In the genomic region with DNA sequence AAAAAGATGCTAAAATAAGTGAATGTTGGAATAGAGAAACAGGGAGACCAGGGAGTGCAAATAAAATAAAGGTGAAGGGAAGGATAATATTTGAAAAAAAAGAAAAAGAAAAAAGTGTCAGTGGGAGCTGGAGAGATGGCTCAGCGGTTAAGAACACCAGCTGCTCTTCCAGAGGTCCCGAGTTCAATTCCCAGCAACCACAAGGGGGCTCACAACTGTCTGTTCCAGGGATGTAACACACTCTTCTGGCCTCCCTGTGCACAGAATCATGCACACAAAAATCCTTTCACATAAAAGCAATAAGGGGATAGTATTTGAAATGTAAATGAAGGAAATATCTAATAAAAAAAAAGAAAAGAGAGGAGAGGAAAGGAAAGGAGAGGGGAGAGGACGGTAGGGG, we compare ENCODE assay signal across 22 mouse cellular contexts. TPM values are rescaled to one million over a fixed set of nuclear protein-coding genes. Genes with fewer than 3 reads are reported as not detected.
DNase-seq lines count a peak whose midpoint lies in the region; ATAC-seq and TF ChIP-seq lines count a peak whose summit lies in the region.
"Had no signal": no experiment of that assay in that cellular context is flagged by ENCODE, and none has a peak within 500 bp of the region (broad histone marks: within the 10 kb centered on the region; RNA-seq: fewer than 3 reads in every experiment).

No protein-coding gene starts in this region.

- ATAC-seq in hindbrain, postnatal 0 days, result no peak
- ATAC-seq in hindbrain, embryonic 12.5 days (ENCODE audit: low FRiP score), result no peak
- ATAC-seq in liver, embryonic 14.5 days (ENCODE audit: insufficient read depth), result no peak
- ATAC-seq in midbrain, postnatal 0 days (ENCODE audit: low FRiP score), result no peak
- no peak for ATAC-seq in midbrain, embryonic 15.5 days (replicated peaks)
- ATAC-seq: forebrain, embryonic 14.5 days had no signal

- no peak for TF ChIP-seq EP300 in liver, embryonic 14.5 days (IDR thresholded peaks at IDR 0.05; ENCODE audit: low read depth)

- TF ChIP-seq POLR2A in brain, embryonic 14.5 days (IDR thresholded peaks at IDR 0.05; ENCODE audit: borderline replicate concordance, extremely low read depth, insufficient read depth, insufficient read length, poor library complexity, severe bottlenecking), result no peak

- H3K27me3 ChIP-seq in hindbrain, postnatal 0 days (ENCODE audit: insufficient read depth, low read length), result no peaks in the 10 kb centered on the region
- H3K27me3 ChIP-seq in hindbrain, embryonic 12.5 days, result peaks cover 1% of the 10 kb centered on the region; the same call in 1 of the 2 replicates
- no peaks in the 10 kb centered on the region for H3K27me3 ChIP-seq in liver, embryonic 14.5 days (ENCODE audit: control insufficient read depth, insufficient read depth, low read length)
- no peaks in the 10 kb centered on the region for H3K27me3 ChIP-seq in midbrain, postnatal 0 days (ENCODE audit: insufficient read depth, low read length)
- H3K27me3 ChIP-seq in midbrain, embryonic 15.5 days (replicated peaks), result no peaks in the 10 kb centered on the region
- H3K27me3 ChIP-seq: embryonic facial prominence, embryonic 15.5 days; heart, embryonic 12.5 days had no signal

- WGBS in hindbrain, postnatal 0 days, result 26% methylated on average over 3 of the region's 3 CpGs
- 44% methylated on average over 3 of the region's 3 CpGs for WGBS in hindbrain, embryonic 12.5 days
- WGBS in liver, embryonic 14.5 days (ENCODE audit: insufficient replicate concordance), result 42% methylated on average over 3 of the region's 3 CpGs
- 44% methylated on average over 3 of the region's 3 CpGs for WGBS in midbrain, postnatal 0 days
- 51% methylated on average over 2 of the region's 3 CpGs for WGBS in midbrain, embryonic 15.5 days

- H3K36me3 ChIP-seq in hindbrain, postnatal 0 days (ENCODE audit: insufficient read depth, low read length), result no peaks in the 10 kb centered on the region
- no peaks in the 10 kb centered on the region for H3K36me3 ChIP-seq in hindbrain, embryonic 12.5 days
- no peaks in the 10 kb centered on the region for H3K36me3 ChIP-seq in liver, embryonic 14.5 days (replicated peaks; ENCODE audit: control insufficient read depth, insufficient read depth, low read depth)
- H3K36me3 ChIP-seq in midbrain, postnatal 0 days (ENCODE audit: insufficient read depth, low read length), result no peaks in the 10 kb centered on the region
- H3K36me3 ChIP-seq in midbrain, embryonic 15.5 days (replicated peaks), result no peaks in the 10 kb centered on the region
- H3K36me3 ChIP-seq: embryonic facial prominence, embryonic 15.5 days; heart, embryonic 12.5 days; hindbrain, embryonic 10.5 days had no signal

- no peak overlapping the region for H3K4me3 ChIP-seq in hindbrain, postnatal 0 days (ENCODE audit: low read length)
- no peak overlapping the region for H3K4me3 ChIP-seq in hindbrain, embryonic 12.5 days
- H3K4me3 ChIP-seq in liver, embryonic 14.5 days (ENCODE audit: insufficient read depth in 1 of 2, low read depth in 2 of 2, low read length in 2 of 2), result no peak overlapping the region
- H3K4me3 ChIP-seq in midbrain, postnatal 0 days (ENCODE audit: low read depth, low read length), result no peak overlapping the region
- H3K4me3 ChIP-seq in midbrain, embryonic 15.5 days, result no peak overlapping the region
- H3K4me3 ChIP-seq: embryonic facial prominence, embryonic 15.5 days; heart, embryonic 12.5 days; hindbrain, embryonic 10.5 days had no signal

- H3K4me2 ChIP-seq in hindbrain, postnatal 0 days (ENCODE audit: low read depth, low read length), result no peak overlapping the region
- H3K4me2 ChIP-seq in hindbrain, embryonic 12.5 days (replicated peaks), result no peak overlapping the region
- no peak overlapping the region for H3K4me2 ChIP-seq in liver, embryonic 14.5 days (ENCODE audit: low read depth)
- H3K4me2 ChIP-seq in midbrain, postnatal 0 days (ENCODE audit: low read depth, low read length, poor library complexity, severe bottlenecking), result no peak overlapping the region
- no peak overlapping the region for H3K4me2 ChIP-seq in midbrain, embryonic 15.5 days
- H3K4me2 ChIP-seq: embryonic facial prominence, embryonic 15.5 days; heart, embryonic 12.5 days had no signal

- no peaks in the 10 kb centered on the region for H3K4me1 ChIP-seq in hindbrain, postnatal 0 days (ENCODE audit: insufficient read depth, low read length)
- H3K4me1 ChIP-seq in hindbrain, embryonic 12.5 days, result 0 out of 2 replicates have a peak, but pooled peaks cover 2% of the 10 kb centered on the region
- 0 out of 4 replicates have a peak, but pooled peaks cover 0 to 3% of the 10 kb centered on the region in 2 experiments for H3K4me1 ChIP-seq in liver, embryonic 14.5 days (replicated peaks; ENCODE audit: control insufficient read depth in 2 of 2, insufficient read depth in 2 of 2, low read length in 1 of 2)
- H3K4me1 ChIP-seq in midbrain, postnatal 0 days (ENCODE audit: insufficient read depth, low read length), result no peaks in the 10 kb centered on the region
- no peaks in the 10 kb centered on the region for H3K4me1 ChIP-seq in midbrain, embryonic 15.5 days

- no peak overlapping the region for H3K27ac ChIP-seq in hindbrain, postnatal 0 days
- no peak overlapping the region for H3K27ac ChIP-seq in hindbrain, embryonic 12.5 days
- H3K27ac ChIP-seq in liver, embryonic 14.5 days, result no peak overlapping the region
- no peak overlapping the region for H3K27ac ChIP-seq in midbrain, postnatal 0 days (ENCODE audit: low read depth, low read length)
- no peak overlapping the region for H3K27ac ChIP-seq in midbrain, embryonic 15.5 days
- H3K27ac ChIP-seq: embryonic facial prominence, embryonic 15.5 days; hindbrain, embryonic 10.5 days; macrophage had no signal

- H3K9me3 ChIP-seq in hindbrain, postnatal 0 days (ENCODE audit: low read length), result peaks cover 2% of the 10 kb centered on the region; the same call in 1 of the 2 replicates
- no peaks in the 10 kb centered on the region for H3K9me3 ChIP-seq in hindbrain, embryonic 12.5 days (replicated peaks)
- no peaks in the 10 kb centered on the region; the same call in 1 of the 2 replicates for H3K9me3 ChIP-seq in liver, embryonic 14.5 days (ENCODE audit: control insufficient read depth, low read length)
- no peaks in the 10 kb centered on the region for H3K9me3 ChIP-seq in midbrain, postnatal 0 days (ENCODE audit: low read length)
- H3K9me3 ChIP-seq in midbrain, embryonic 15.5 days, result no peaks in the 10 kb centered on the region
- H3K9me3 ChIP-seq: embryonic facial prominence, embryonic 15.5 days; heart, embryonic 12.5 days; hindbrain, embryonic 10.5 days had no signal

- peak; percentile 11 for DNase-seq in hindbrain, postnatal 0 days (ENCODE audit: low spot score)
- DNase-seq in liver, embryonic 14.5 days (ENCODE audit: low read depth in 3 of 3, low spot score in 3 of 3), result no peak
- no peak for DNase-seq in liver
- DNase-seq in midbrain, postnatal 0 days (ENCODE audit: low spot score), result no peak
- peak; percentile 26 for DNase-seq in brain, embryonic 14.5 days (ENCODE audit: low read depth)
- no peak for DNase-seq in right cerebral cortex, postnatal 36 days (ENCODE audit: low spot score in 2 of 2)
- DNase-seq: adrenal gland, postnatal 10 days; cerebellum, adult 2 months; cerebellum, postnatal 36 days; embryo, embryonic 11 days; gastrocnemius, postnatal 10 days; heart, postnatal 10 days; kidney, adult 18-20 months; kidney, postnatal 25 days; thymus, postnatal 25 days had no signal

- TF ChIP-seq CTCF in hindbrain, postnatal 0 days (IDR thresholded peaks at IDR 0.05; ENCODE audit: low read depth), result peak; percentile 20; the same call in 1 of the 2 replicates
- 0 out of 2 replicates have a peak, but pooled peaks have one; percentile 14 for TF ChIP-seq CTCF in liver, embryonic 14.5 days (IDR thresholded peaks at IDR 0.05; ENCODE audit: low read depth)
- peak; percentile 39 for TF ChIP-seq CTCF in midbrain, postnatal 0 days (IDR thresholded peaks at IDR 0.05)
- TF ChIP-seq CTCF in brain, embryonic 14.5 days (IDR thresholded peaks at IDR 0.05; ENCODE audit: borderline replicate concordance, extremely low read depth, insufficient read depth, insufficient read length), result peak; percentile 33; the same call in 1 of the 2 replicates

- no peak overlapping the region for H3K9ac ChIP-seq in hindbrain, postnatal 0 days (replicated peaks; ENCODE audit: low read length)
- H3K9ac ChIP-seq in hindbrain, embryonic 12.5 days, result no peak overlapping the region
- H3K9ac ChIP-seq in liver, embryonic 14.5 days (replicated peaks), result no peak overlapping the region
- H3K9ac ChIP-seq in midbrain, postnatal 0 days (replicated peaks; ENCODE audit: low read length, poor library complexity, severe bottlenecking), result no peak overlapping the region
- no peak overlapping the region for H3K9ac ChIP-seq in midbrain, embryonic 15.5 days
- H3K9ac ChIP-seq: embryonic facial prominence, embryonic 15.5 days; heart, embryonic 12.5 days had no signal

RNA-seq across cellular contexts. Expression of gene Adgre5, which starts 13.0 kb away (rescaled TPM):
- 9.2 and 10.4 TPM in 2 replicates for total RNA-seq in hindbrain, postnatal 0 days (2014; rRNA removed)
- polyA plus RNA-seq in hindbrain, postnatal 0 days (2015; fragmentation: Nextera tagmentation; extraction: Ambion mirVana), result 8.2 and 8.6 TPM in 2 replicates
- 18.9 and 19.8 TPM in 2 replicates for polyA plus RNA-seq in hindbrain, embryonic 12.5 days (2016; fragmentation: Nextera tagmentation; extraction: Ambion mirVana)
- polyA plus RNA-seq in liver, embryonic 14.5 days (2012; rRNA removed), result 8.6 and 11.3 TPM in 2 replicates
- polyA plus RNA-seq in liver, embryonic 14.5 days (2014; fragmentation: Nextera tagmentation; extraction: Ambion mirVana), result 8.7 and 8.9 TPM in 2 replicates
- total RNA-seq in midbrain, postnatal 0 days (2014; rRNA removed), result 10.4 and 24.3 TPM in 2 replicates
- polyA plus RNA-seq in midbrain, postnatal 0 days (2015; fragmentation: Nextera tagmentation; extraction: Ambion mirVana), result 7.7 and 8.3 TPM in 2 replicates
- 10.4 and 12.3 TPM in 2 replicates for polyA plus RNA-seq in midbrain, embryonic 15.5 days (2015; fragmentation: Nextera tagmentation; extraction: Ambion mirVana)
- polyA plus RNA-seq in brain, embryonic 14.5 days (2012; rRNA removed), result 16.0 and 21.3 TPM in 2 replicates

RNA-seq across cellular contexts. Expression of gene Ddx39, which starts 39.2 kb away (rescaled TPM):
- 36.2 and 44.6 TPM in 2 replicates for total RNA-seq in hindbrain, postnatal 0 days (2014; rRNA removed)
- 72.3 and 75.9 TPM in 2 replicates for polyA plus RNA-seq in hindbrain, postnatal 0 days (2015; fragmentation: Nextera tagmentation; extraction: Ambion mirVana)
- 119 and 135 TPM in 2 replicates for polyA plus RNA-seq in hindbrain, embryonic 12.5 days (2016; fragmentation: Nextera tagmentation; extraction: Ambion mirVana)
- polyA plus RNA-seq in liver, embryonic 14.5 days (2012; rRNA removed), result 92.3 and 110 TPM in 2 replicates
- polyA plus RNA-seq in liver, embryonic 14.5 days (2014; fragmentation: Nextera tagmentation; extraction: Ambion mirVana), result 191 and 199 TPM in 2 replicates
- total RNA-seq in midbrain, postnatal 0 days (2014; rRNA removed), result 38.1 and 47.3 TPM in 2 replicates
- 68.2 and 76.6 TPM in 2 replicates for polyA plus RNA-seq in midbrain, postnatal 0 days (2015; fragmentation: Nextera tagmentation; extraction: Ambion mirVana)
- polyA plus RNA-seq in midbrain, embryonic 15.5 days (2015; fragmentation: Nextera tagmentation; extraction: Ambion mirVana), result 107 and 113 TPM in 2 replicates
- 74.5 and 98.3 TPM in 2 replicates for polyA plus RNA-seq in brain, embryonic 14.5 days (2012; rRNA removed)

RNA-seq across cellular contexts. Expression of gene Pkn1, which starts 55.2 kb away (rescaled TPM):
- total RNA-seq in hindbrain, postnatal 0 days (2014; rRNA removed), result 54.7 and 65.6 TPM in 2 replicates
- polyA plus RNA-seq in hindbrain, postnatal 0 days (2015; fragmentation: Nextera tagmentation; extraction: Ambion mirVana), result 18.2 and 21.8 TPM in 2 replicates
- polyA plus RNA-seq in hindbrain, embryonic 12.5 days (2016; fragmentation: Nextera tagmentation; extraction: Ambion mirVana), result 34.6 and 38.3 TPM in 2 replicates
- polyA plus RNA-seq in liver, embryonic 14.5 days (2012; rRNA removed), result 8.7 and 9.5 TPM in 2 replicates
- 6.9 TPM in 2 replicates for polyA plus RNA-seq in liver, embryonic 14.5 days (2014; fragmentation: Nextera tagmentation; extraction: Ambion mirVana)
- total RNA-seq in midbrain, postnatal 0 days (2014; rRNA removed), result 63.9 and 71.2 TPM in 2 replicates
- 21.3 and 21.7 TPM in 2 replicates for polyA plus RNA-seq in midbrain, postnatal 0 days (2015; fragmentation: Nextera tagmentation; extraction: Ambion mirVana)
- 31.7 and 31.9 TPM in 2 replicates for polyA plus RNA-seq in midbrain, embryonic 15.5 days (2015; fragmentation: Nextera tagmentation; extraction: Ambion mirVana)
- 65.5 and 74.6 TPM in 2 replicates for polyA plus RNA-seq in brain, embryonic 14.5 days (2012; rRNA removed)

Comparison
In these comparisons a context has a peak if more than half of its experiments do, and no peak if none do; other contexts are left out.
1. DNase-seq: peak in hindbrain, postnatal 0 days (single experiment) and brain, embryonic 14.5 days (single experiment); none in liver, embryonic 14.5 days (0 of 3), liver (single experiment), midbrain, postnatal 0 days (single experiment) and right cerebral cortex, postnatal 36 days (0 of 2).
2. Peak in every context shown above with its lines, with median percentiles within 50 percentile points of each other: CTCF ChIP-seq.